18 mouse cellular contexts compared by ENCODE assay signal in the genomic region with DNA sequence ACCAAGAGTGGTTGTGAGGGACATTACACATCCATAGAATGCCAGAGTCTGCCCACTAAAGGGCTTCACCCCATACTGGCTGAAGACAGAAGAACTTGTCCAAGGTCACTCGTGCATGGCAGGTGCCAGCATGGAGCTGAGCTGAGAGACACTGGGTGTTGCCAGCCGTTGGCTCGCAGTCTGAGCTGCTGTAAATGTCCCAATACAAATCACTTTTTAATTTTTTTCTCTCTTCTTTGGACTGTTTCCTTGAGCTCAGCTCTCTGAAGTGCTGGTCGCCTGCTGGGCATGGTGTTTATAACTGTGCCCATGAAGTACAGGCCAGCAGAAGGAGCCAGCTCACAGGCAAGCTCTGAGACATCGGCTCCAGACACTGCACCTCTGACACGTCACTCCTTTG. TPM values are rescaled to one million over a fixed set of nuclear protein-coding genes. Genes with fewer than 3 reads are reported as not detected.
"Had no signal": no experiment of that assay in that cellular context is flagged by ENCODE, and none has a peak within 500 bp of the region (broad histone marks: within the 10 kb centered on the region; RNA-seq: fewer than 3 reads in every experiment).

No protein-coding gene starts in this region.

- H3K36me3 ChIP-seq: kidney, embryonic 15.5 days; limb, embryonic 15.5 days; liver, embryonic 12.5 days; midbrain, embryonic 10.5 days had no signal

- H3K4me3 ChIP-seq: kidney, embryonic 15.5 days; limb, embryonic 15.5 days; liver, embryonic 12.5 days; midbrain, embryonic 10.5 days; myocyte; neural tube, embryonic 15.5 days had no signal

- H3K9me3 ChIP-seq: kidney, embryonic 15.5 days; limb, embryonic 15.5 days; midbrain, embryonic 10.5 days; neural tube, embryonic 15.5 days had no signal

- ATAC-seq: liver, embryonic 12.5 days had no signal

- H3K9ac ChIP-seq: kidney, embryonic 15.5 days; limb, embryonic 15.5 days; liver, embryonic 12.5 days; lung, embryonic 14.5 days; neural tube, embryonic 15.5 days had no signal

- DNase-seq: kidney, adult 2 months; kidney, postnatal 14 days; layer of hippocampus, postnatal 36 days; lung, embryonic 14.5 days; lung, postnatal 10 days; lung, postnatal 4 days; thymus, postnatal 4 days had no signal

- H3K4me2 ChIP-seq: kidney, embryonic 15.5 days; limb, embryonic 15.5 days; liver, embryonic 12.5 days; lung, embryonic 14.5 days; neural tube, embryonic 15.5 days had no signal

- H3K27ac ChIP-seq: kidney, embryonic 15.5 days; limb, embryonic 15.5 days; liver, embryonic 12.5 days; midbrain, embryonic 10.5 days; neural tube, embryonic 15.5 days; stomach, postnatal 0 days had no signal

- H3K4me1 ChIP-seq: limb, embryonic 15.5 days; liver, embryonic 12.5 days had no signal

RNA-seq across cellular contexts. Expression of a gene that starts 6.6 kb away (rescaled TPM):
- polyA plus RNA-seq: limb, embryonic 11.5 days; liver, embryonic 16.5 days; lung, embryonic 14.5 days had no signal

RNA-seq across cellular contexts. Expression of a gene that starts 31.8 kb away (rescaled TPM):
- total RNA-seq: megakaryocyte, adult 5-6 weeks had no signal
- polyA plus RNA-seq: kidney, adult 2 months; large intestine, adult 2 months; liver, embryonic 16.5 days had no signal
